ENCODE assay signal across 8 mouse cellular contexts in the genomic region with DNA sequence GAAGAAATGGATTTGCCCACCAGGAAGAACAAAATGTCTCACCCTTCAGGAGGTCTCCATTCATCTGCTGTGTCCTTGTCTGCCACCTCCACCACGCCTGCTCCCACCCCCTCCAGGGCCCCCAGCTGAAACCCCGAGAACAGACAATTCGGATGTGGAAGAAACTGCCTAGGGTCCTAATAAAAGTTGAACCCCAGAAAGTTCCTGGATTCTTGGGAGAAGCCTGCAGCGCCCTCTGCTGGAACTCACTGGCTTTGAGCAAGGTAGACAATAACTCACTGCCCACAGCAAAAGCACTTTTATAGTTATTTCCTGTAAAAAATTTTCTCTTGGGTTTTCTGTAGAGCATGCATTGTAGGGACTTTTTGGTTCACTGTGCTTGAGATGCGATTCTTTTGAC. TPM values are rescaled to one million over a fixed set of nuclear protein-coding genes. Genes with fewer than 3 reads are reported as not detected.
DNase-seq lines count a peak whose midpoint lies in the region; TF ChIP-seq lines count a peak whose summit lies in the region.
"Had no signal": no experiment of that assay in that cellular context is flagged by ENCODE, and none has a peak within 500 bp of the region (broad histone marks: within the 10 kb centered on the region; RNA-seq: fewer than 3 reads in every experiment).

No protein-coding gene starts in this region.

- TF ChIP-seq CTCF in MEL (IDR thresholded peaks at IDR 0.05 in 2 of 3, conservative IDR thresholded peaks at IDR 0.05 in 1 of 3; ENCODE audit: control insufficient read depth in 1 of 3, insufficient read depth in 1 of 3, low read depth in 2 of 3, low read length in 3 of 3, poor library complexity in 1 of 3, severe bottlenecking in 1 of 3), result peak; percentile 77 to 89 (median 81)
- peak; percentile 49; the same call in 1 of the 2 replicates for TF ChIP-seq CTCF in cerebellum, adult 2 months (IDR thresholded peaks at IDR 0.05; ENCODE audit: borderline replicate concordance, insufficient read depth, low read depth, low read length)

- H3K9ac ChIP-seq in MEL (ENCODE audit: control insufficient read depth, low read depth, low read length, poor library complexity, severe bottlenecking), result no peak overlapping the region
- H3K9ac ChIP-seq: limb, embryonic 15.5 days had no signal

- no peak overlapping the region for H3K27ac ChIP-seq in MEL (ENCODE audit: control insufficient read depth, low read depth, low read length)
- H3K27ac ChIP-seq in cerebellum, adult 2 months (ENCODE audit: insufficient read depth, low read length), result no peak overlapping the region
- H3K27ac ChIP-seq: limb, embryonic 15.5 days had no signal

- no peaks in the 10 kb centered on the region for H3K27me3 ChIP-seq in MEL (ENCODE audit: control insufficient read depth in 1 of 2, insufficient read depth in 2 of 2, low read length in 2 of 2)
- H3K27me3 ChIP-seq in cerebellum, adult 2 months (ENCODE audit: control insufficient read depth, insufficient read depth, low read length), result no peaks in the 10 kb centered on the region
- H3K27me3 ChIP-seq: limb, embryonic 15.5 days had no signal

- TF ChIP-seq EP300 in MEL (IDR thresholded peaks at IDR 0.05; ENCODE audit: low read depth in 1 of 2, low read length in 2 of 2), result no peak

- H3K36me3 ChIP-seq in MEL (ENCODE audit: control insufficient read depth in 1 of 2, insufficient read depth in 2 of 2, low read length in 2 of 2), result peaks cover 0 to 7% of the 10 kb centered on the region in 2 experiments; a peak in 1 of 4 replicates
- H3K36me3 ChIP-seq: limb, embryonic 15.5 days had no signal

- DNase-seq in CD4-positive, CD25-positive, alpha-beta regulatory T cell, adult 2 months (ENCODE audit: low read depth, low spot score), result peak; percentile 63
- DNase-seq in MEL (ENCODE audit: low read depth, low spot score), result peak; percentile 70
- peak; percentile 31 to 61 for DNase-seq in cerebellum, adult 2 months
- peak; percentile 55 to 67 for DNase-seq in gastrocnemius, postnatal 4 days (ENCODE audit: low spot score in 2 of 2)
- peak; percentile 76 for DNase-seq in layer of hippocampus, adult 11-12 months (ENCODE audit: low spot score)
- peak; percentile 73 for DNase-seq in lung, postnatal 10 days
- peak; percentile 19 to 31 for DNase-seq in spleen, postnatal 36 days (ENCODE audit: low spot score in 2 of 2)

- no peaks in the 10 kb centered on the region for H3K9me3 ChIP-seq in MEL (replicated peaks; ENCODE audit: insufficient read depth, low read length)
- H3K9me3 ChIP-seq: limb, embryonic 15.5 days had no signal

- H3K79me2 ChIP-seq in MEL (ENCODE audit: control insufficient read depth, insufficient read depth, low read length, poor library complexity), result no peaks in the 10 kb centered on the region

- 10% methylated on average over 5 of the region's 5 CpGs for WGBS in cerebellum, adult 2 months

- no peak for TF ChIP-seq POLR2A in MEL (IDR thresholded peaks at IDR 0.05; ENCODE audit: control insufficient read depth in 1 of 2, insufficient read depth in 1 of 2, low read depth in 1 of 2, low read length in 2 of 2, poor library complexity in 1 of 2)
- no peak for TF ChIP-seq POLR2A in cerebellum, adult 2 months (IDR thresholded peaks at IDR 0.05; ENCODE audit: borderline replicate concordance, insufficient read depth, low read length)

- no peak overlapping the region for H3K4me3 ChIP-seq in MEL (ENCODE audit: control insufficient read depth in 1 of 2, insufficient read depth in 1 of 2, low read depth in 2 of 2, low read length in 2 of 2)
- H3K4me3 ChIP-seq in cerebellum, adult 2 months (replicated peaks; ENCODE audit: insufficient read depth, low read depth, low read length), result no peak overlapping the region
- H3K4me3 ChIP-seq: limb, embryonic 15.5 days had no signal

- peak; percentile 89 for TF ChIP-seq RAD21 in MEL (IDR thresholded peaks at IDR 0.05; ENCODE audit: low read depth, low read length)

- H3K4me1 ChIP-seq in MEL (ENCODE audit: control insufficient read depth in 1 of 2, insufficient read depth in 2 of 2, low read length in 2 of 2), result peaks cover under 1 to 5% of the 10 kb centered on the region in 2 experiments
- no peaks in the 10 kb centered on the region for H3K4me1 ChIP-seq in cerebellum, adult 2 months (ENCODE audit: control insufficient read depth, insufficient read depth, low read length)
- H3K4me1 ChIP-seq: limb, embryonic 15.5 days had no signal

TF ChIP-seq in MEL, 35 proteins besides CTCF, POLR2A, EP300 and RAD21:
- TF ChIP-seq USF1 (IDR thresholded peaks at IDR 0.05; ENCODE audit: low read depth, low read length) (no peak), JUND (IDR thresholded peaks at IDR 0.05; ENCODE audit: low read depth, low read length) (no peak), SMC3 (IDR thresholded peaks at IDR 0.05; ENCODE audit: low read depth, low read length) (peak; percentile 78), ZC3H11A (IDR thresholded peaks at IDR 0.05; ENCODE audit: low read depth, low read length) (peak; percentile 87)

RNA-seq across cellular contexts. Expression of gene Defb48, which starts 9.3 kb away (rescaled TPM):
- not detected in 2 replicates for total RNA-seq in MEL (2012; rRNA removed)
- polyA plus RNA-seq in MEL (2012; ENCODE audit: insufficient read depth in 1 of 2, insufficient read length in 2 of 2, low read depth in 1 of 2, low replicate concordance in 2 of 2, missing spikeins in 1 of 2), result not detected
- not detected in 2 replicates for polyA plus RNA-seq in cerebellum, adult 2 months (2012; rRNA removed)
- total RNA-seq in gastrocnemius, postnatal 4 days (2021), result not detected
- polyA plus RNA-seq: limb, embryonic 15.5 days had no signal

RNA-seq across cellular contexts. Expression of gene Defb47, which starts 22.8 kb away (rescaled TPM):
- not detected in 2 replicates for total RNA-seq in MEL (2012; rRNA removed)
- not detected for polyA plus RNA-seq in MEL (2012; ENCODE audit: insufficient read depth in 1 of 2, insufficient read length in 2 of 2, low read depth in 1 of 2, low replicate concordance in 2 of 2, missing spikeins in 1 of 2)
- polyA plus RNA-seq in cerebellum, adult 2 months (2012; rRNA removed), result 1.4 and 2.6 TPM in 2 replicates
- not detected for total RNA-seq in gastrocnemius, postnatal 4 days (2021)
- polyA plus RNA-seq: limb, embryonic 15.5 days had no signal

RNA-seq across cellular contexts. Expression of gene Defb43, which starts 36.5 kb away (rescaled TPM):
- total RNA-seq in MEL (2012; rRNA removed), result not detected in 2 replicates
- polyA plus RNA-seq in MEL (2012; ENCODE audit: insufficient read depth in 1 of 2, insufficient read length in 2 of 2, low read depth in 1 of 2, low replicate concordance in 2 of 2, missing spikeins in 1 of 2), result not detected
- polyA plus RNA-seq in cerebellum, adult 2 months (2012; rRNA removed), result not detected in 2 replicates
- total RNA-seq in gastrocnemius, postnatal 4 days (2021), result not detected
- polyA plus RNA-seq: limb, embryonic 15.5 days had no signal

Comparison
In these comparisons a context has a peak if more than half of its experiments do, and no peak if none do; other contexts are left out.
1. DNase-seq: peak in every context shown above with its lines; median percentile 76 in layer of hippocampus, adult 11-12 months; 73 in lung, postnatal 10 days; 70 in MEL; 63 in CD4-positive, CD25-positive, alpha-beta regulatory T cell, adult 2 months; 61 in gastrocnemius, postnatal 4 days; 46 in cerebellum, adult 2 months; 25 in spleen, postnatal 36 days.